Comparison of ENCODE assay signal across 28 mouse cellular contexts in the genomic region with DNA sequence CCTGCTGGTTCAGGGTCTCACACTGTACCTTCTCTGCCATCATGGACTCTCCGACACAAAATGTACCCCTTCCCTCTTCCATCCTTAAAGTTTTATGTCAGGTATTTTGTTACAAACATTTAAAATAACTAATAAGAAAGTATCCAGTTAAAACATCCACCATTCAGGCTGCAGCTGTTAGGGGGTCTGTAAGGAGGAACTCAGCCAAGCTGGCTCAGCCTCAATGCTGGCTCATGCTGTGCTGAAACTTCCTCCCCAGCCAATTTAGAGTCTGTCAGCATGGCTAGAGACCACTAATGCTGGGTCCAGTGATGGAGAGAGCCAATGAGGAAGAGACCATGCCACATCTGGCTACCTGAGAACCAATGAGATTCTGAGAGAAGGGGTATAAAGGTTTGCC.
A peak's percentile ranks its signal among the peaks of the same experiment; 100 is the strongest.
DNase-seq lines count a peak whose midpoint lies in the region; ATAC-seq and TF ChIP-seq lines count a peak whose summit lies in the region.
"Had no signal": no experiment of that assay in that cellular context is flagged by ENCODE, and none has a peak within 500 bp of the region (broad histone marks: within the 10 kb centered on the region; RNA-seq: fewer than 3 reads in every experiment).

No protein-coding gene starts in this region.

- no peaks in the 10 kb centered on the region for H3K36me3 ChIP-seq in heart, adult 2 months (ENCODE audit: control insufficient read depth, insufficient read depth, low read length)
- no peaks in the 10 kb centered on the region for H3K36me3 ChIP-seq in limb, embryonic 13.5 days
- H3K36me3 ChIP-seq: embryonic facial prominence, embryonic 13.5 days; G1E; hindbrain, embryonic 10.5 days; limb, embryonic 15.5 days; midbrain, embryonic 15.5 days; neural tube, embryonic 12.5 days had no signal

- no peak overlapping the region; the same call in 1 of the 2 replicates for H3K4me2 ChIP-seq in limb, embryonic 13.5 days (replicated peaks)
- H3K4me2 ChIP-seq: embryonic facial prominence, embryonic 13.5 days; heart, embryonic 11.5 days; limb, embryonic 15.5 days; midbrain, embryonic 15.5 days; neural tube, embryonic 12.5 days had no signal

- H3K27ac ChIP-seq in heart, adult 2 months: no peak overlapping the region
- no peak overlapping the region for H3K27ac ChIP-seq in limb, embryonic 13.5 days
- H3K27ac ChIP-seq: embryonic facial prominence, embryonic 13.5 days; hindbrain, embryonic 10.5 days; kidney, postnatal 0 days; limb, embryonic 15.5 days; liver, embryonic 14.5 days; midbrain, embryonic 15.5 days; neural tube, embryonic 12.5 days had no signal

- no peaks in the 10 kb centered on the region; the same call in 1 of the 2 replicates for H3K27me3 ChIP-seq in heart, adult 2 months (ENCODE audit: control insufficient read depth, insufficient read depth, low read length)
- H3K27me3 ChIP-seq in limb, embryonic 13.5 days: no peaks in the 10 kb centered on the region
- H3K27me3 ChIP-seq: CH12.LX; embryonic facial prominence, embryonic 13.5 days; limb, embryonic 15.5 days; midbrain, embryonic 15.5 days; neural tube, embryonic 12.5 days; Patski had no signal

- 92% methylated on average over 1 of the region's 1 CpGs for WGBS in heart, adult 2 months
- WGBS in limb, embryonic 13.5 days: 54% methylated on average over 1 of the region's 1 CpGs

- TF ChIP-seq CTCF in heart, adult 2 months (IDR thresholded peaks at IDR 0.05): no peak

- no peak overlapping the region for H3K4me3 ChIP-seq in heart, adult 2 months
- H3K4me3 ChIP-seq in limb, embryonic 13.5 days: no peak overlapping the region
- H3K4me3 ChIP-seq: embryonic facial prominence, embryonic 13.5 days; hindbrain, embryonic 10.5 days; limb, embryonic 15.5 days; midbrain, embryonic 15.5 days; neural tube, embryonic 12.5 days had no signal

- TF ChIP-seq EP300 in heart, adult 2 months (IDR thresholded peaks at IDR 0.05; ENCODE audit: insufficient read depth, low read depth, low read length): no peak

- intact Hi-C loops in heart, adult 2 months (cut with DNase I): loop anchor here (5.0 kb wide), 1 partner anchor 72 kb away; the partner anchor contains the start of gene Sesn3
- intact Hi-C loops in left cerebral cortex, postnatal 4 days (cut with DNase I): no loop called here

- H3K9me3 ChIP-seq in limb, embryonic 13.5 days: no peaks in the 10 kb centered on the region
- H3K9me3 ChIP-seq: embryonic facial prominence, embryonic 13.5 days; G1E; hindbrain, embryonic 10.5 days; limb, embryonic 15.5 days; midbrain, embryonic 15.5 days; neural tube, embryonic 12.5 days had no signal

- H3K9ac ChIP-seq in heart, adult 2 months (ENCODE audit: low read depth, low read length): no peak overlapping the region
- no peak overlapping the region for H3K9ac ChIP-seq in limb, embryonic 13.5 days
- H3K9ac ChIP-seq: embryonic facial prominence, embryonic 13.5 days; limb, embryonic 15.5 days; liver, embryonic 14.5 days; midbrain, embryonic 15.5 days; neural tube, embryonic 12.5 days had no signal

- peaks cover 4% of the 10 kb centered on the region for H3K4me1 ChIP-seq in heart, adult 2 months (ENCODE audit: control insufficient read depth, insufficient read depth, low read length)
- peaks cover 62% of the 10 kb centered on the region for H3K4me1 ChIP-seq in limb, embryonic 13.5 days
- H3K4me1 ChIP-seq: hindbrain, embryonic 10.5 days; midbrain, embryonic 15.5 days; neural tube, embryonic 12.5 days had no signal

- peak; percentile 79 for DNase-seq in heart, adult 11 months
- no peak for DNase-seq in heart, adult 2 months
- peak; percentile 28 for DNase-seq in left cerebral cortex, postnatal 4 days
- no peak for DNase-seq in left cerebral cortex, adult 8-10 months (ENCODE audit: low spot score in 2 of 2)
- no peak for DNase-seq in ovary, postnatal 14 days (ENCODE audit: low spot score)
- DNase-seq: B cell, adult 2 months; cerebellum, adult 11 months; cerebellum, adult 9-11 months; gastrocnemius, postnatal 25 days; lung, postnatal 14 days; retina, postnatal 1 day; right cerebral cortex, postnatal 25 days; thymus, adult 2 months had no signal

- TF ChIP-seq POLR2A in heart, adult 2 months (IDR thresholded peaks at IDR 0.05; ENCODE audit: insufficient read depth, low read depth, low read length): no peak

- peak; percentile 45 for ATAC-seq in granulocyte monocyte progenitor cell, adult 5-6 weeks (replicated peaks; ENCODE audit: poor library complexity, severe bottlenecking)
- ATAC-seq in limb, embryonic 13.5 days (ENCODE audit: low FRiP score, low read depth): peak; percentile 55; the same call in 1 of the 2 replicates
- ATAC-seq: forebrain, embryonic 16.5 days; intestine, postnatal 0 days; midbrain, embryonic 15.5 days; Patski had no signal

- H3K79me2 ChIP-seq in heart, adult 2 months (replicated peaks; ENCODE audit: control insufficient read depth, insufficient read depth, low read length): no peaks in the 10 kb centered on the region

Comparison
In these comparisons a context has a peak if more than half of its experiments do, and no peak if none do; other contexts are left out.
1. DNase-seq: peak in heart, adult 11 months (single experiment) and left cerebral cortex, postnatal 4 days (single experiment); none in heart, adult 2 months (0 of 2), left cerebral cortex, adult 8-10 months (0 of 2) and ovary, postnatal 14 days (single experiment).